Mouse (Mus musculus) stomach, postnatal 0 days (tissue): ENCODE data around the gene Mt1.

Experiments
- CTCF ChIP-seq: IDR thresholded peaks from 2 replicates; pipeline ENCODE4 v1.5.1; 2016; ENCODE audit warnings: antibody characterized with exemption, low read depth, mild to moderate bottlenecking, moderate library complexity
- EP300 ChIP-seq: optimal IDR thresholded peaks from 2 replicates; pipeline ENCODE3; 2016; ENCODE audit warnings: antibody characterized with exemption

GRCm38 (mm10) chr8:94194591-94195223 is 15.8 kb downstream of the Mt1 start:
- TF ChIP-seq CTCF (no peak), EP300 (no peak)
